Mouse (Mus musculus): Measurements from ENCODE around the gene Ugt2a2. TPM values are rescaled to one million over a fixed set of nuclear protein-coding genes. Genes with fewer than 3 reads are reported as not detected.
"Not testable (repeated sequence)": the region's sequence is repeated elsewhere in the genome, so short reads cannot be mapped to it uniquely, and the experiment has no call there.

The Ugt2a2 gene
- polyA plus RNA-seq (2015; fragmentation: Nextera tagmentation; extraction: Ambion mirVana) = not detected in 2 replicates

GRCm38 (mm10) chr5:87482160-87482559 is at the start of gene Ugt2a2:
Ugt2a2 (minus strand) TSS chr5:87482260.
- H3K27me3 ChIP-seq (replicated peaks; ENCODE audit: insufficient read depth, low read length) = no peaks in the 10 kb centered on the region
- no peaks in the 10 kb centered on the region for H3K9me3 ChIP-seq (ENCODE audit: low read length)
- ATAC-seq = no peak
- H3K4me2 ChIP-seq (replicated peaks; ENCODE audit: low read depth, low read length) = no peak within 1 kb of the TSS
- H3K27ac ChIP-seq (ENCODE audit: low read length) = no peak within 1 kb of the TSS
- TF ChIP-seq CTCF (IDR thresholded peaks at IDR 0.05) (no peak), EP300 (IDR thresholded peaks at IDR 0.05) (no peak)
- 70% methylated on average over 5 of the region's 5 CpGs for WGBS
- no peak within 1 kb of the TSS for H3K9ac ChIP-seq (replicated peaks; ENCODE audit: low read depth)
- no peak for DNase-seq (ENCODE audit: low spot score)
- no peak within 1 kb of the TSS for H3K4me3 ChIP-seq (ENCODE audit: low read depth, low read length)
- H3K36me3 ChIP-seq (ENCODE audit: insufficient read depth, low read length) = no peaks in the 10 kb centered on the region
- no peaks in the 10 kb centered on the region for H3K4me1 ChIP-seq (ENCODE audit: insufficient read depth, low read depth, low read length)

GRCm38 (mm10) chr5:87523561-87523960 is 41.5 kb upstream of the Ugt2a2 start:
- WGBS = 82% methylated on average over 2 of the region's 2 CpGs
- DNase-seq (ENCODE audit: low spot score); H3K27me3 ChIP-seq (replicated peaks; ENCODE audit: insufficient read depth, low read length); H3K27ac ChIP-seq (ENCODE audit: low read length); ATAC-seq; H3K9ac ChIP-seq (replicated peaks; ENCODE audit: low read depth); H3K4me3 ChIP-seq (ENCODE audit: low read depth, low read length); H3K4me2 ChIP-seq (replicated peaks; ENCODE audit: low read depth, low read length); H3K9me3 ChIP-seq (ENCODE audit: low read length); H3K4me1 ChIP-seq (ENCODE audit: insufficient read depth, low read depth, low read length); H3K36me3 ChIP-seq (ENCODE audit: insufficient read depth, low read length): not testable (repeated sequence)

DNA sequence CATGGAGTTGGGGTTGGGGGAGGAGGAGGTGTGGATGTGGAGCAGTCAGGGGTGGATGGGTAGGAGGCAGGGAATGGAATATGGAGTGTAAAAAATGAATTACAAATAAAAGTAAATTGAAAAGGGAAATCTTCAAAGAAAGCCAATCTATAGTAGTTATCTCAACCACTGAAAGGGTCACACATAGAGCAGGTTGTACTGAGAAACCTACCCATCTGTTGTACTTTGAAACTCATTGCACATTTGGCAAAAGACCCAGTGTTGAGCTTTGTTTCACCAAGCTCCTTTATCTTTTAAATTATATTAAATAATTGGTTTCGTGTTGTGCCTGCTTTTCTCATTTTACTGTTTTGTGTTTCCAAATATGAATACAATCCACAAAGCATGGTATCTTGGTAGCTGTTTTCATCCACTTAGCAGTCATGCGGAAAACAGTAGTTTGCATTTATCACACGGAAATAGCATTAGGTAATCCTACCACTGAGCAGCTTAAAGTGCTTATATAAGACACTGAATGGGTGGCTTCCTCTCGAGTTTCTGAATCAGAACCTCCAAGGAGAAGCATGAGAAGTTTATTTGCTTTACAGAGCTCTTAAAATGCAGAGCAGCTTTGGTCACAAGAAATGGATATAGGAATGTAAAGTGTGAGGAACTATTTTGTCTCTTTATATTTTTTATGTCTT is 23.9 kb upstream of the Ugt2a2 start:
- no peaks in the 10 kb centered on the region for H3K4me1 ChIP-seq (ENCODE audit: insufficient read depth, low read depth, low read length)
- no peak overlapping the region for H3K9ac ChIP-seq (replicated peaks; ENCODE audit: low read depth)
- no peak for ATAC-seq
- H3K4me2 ChIP-seq (replicated peaks; ENCODE audit: low read depth, low read length) = no peak overlapping the region
- no peaks in the 10 kb centered on the region for H3K27me3 ChIP-seq (replicated peaks; ENCODE audit: insufficient read depth, low read length)
- H3K36me3 ChIP-seq (ENCODE audit: insufficient read depth, low read length) = no peaks in the 10 kb centered on the region
- H3K9me3 ChIP-seq (ENCODE audit: low read length) = no peaks in the 10 kb centered on the region
- WGBS = 47% methylated on average over 4 of the region's 4 CpGs
- no peak for TF ChIP-seq CTCF (IDR thresholded peaks at IDR 0.05)
- no peak for TF ChIP-seq EP300 (IDR thresholded peaks at IDR 0.05)
- no peak for DNase-seq (ENCODE audit: low spot score)
- no peak overlapping the region for H3K27ac ChIP-seq (ENCODE audit: low read length)
- H3K4me3 ChIP-seq (ENCODE audit: low read depth, low read length) = no peak overlapping the region

GRCm38 (mm10) chr5:87502687-87503086 is 20.6 kb upstream of the Ugt2a2 start:
- Histone ChIP-seq H3K4me3 (ENCODE audit: low read depth, low read length) (no peak overlapping the region), H3K4me1 (ENCODE audit: insufficient read depth, low read depth, low read length) (no peaks in the 10 kb centered on the region), H3K4me2 (replicated peaks; ENCODE audit: low read depth, low read length) (no peak overlapping the region), H3K27ac (ENCODE audit: low read length) (no peak overlapping the region), H3K27me3 (replicated peaks; ENCODE audit: insufficient read depth, low read length) (no peaks in the 10 kb centered on the region), H3K36me3 (ENCODE audit: insufficient read depth, low read length) (no peaks in the 10 kb centered on the region), H3K9me3 (ENCODE audit: low read length) (no peaks in the 10 kb centered on the region), H3K9ac (replicated peaks; ENCODE audit: low read depth) (no peak overlapping the region)
- 62% methylated on average over 1 of the region's 1 CpGs for WGBS
- TF ChIP-seq CTCF (IDR thresholded peaks at IDR 0.05) = no peak
- DNase-seq (ENCODE audit: low spot score) (peak; percentile 19), ATAC-seq (peak; percentile 46)

DNA sequence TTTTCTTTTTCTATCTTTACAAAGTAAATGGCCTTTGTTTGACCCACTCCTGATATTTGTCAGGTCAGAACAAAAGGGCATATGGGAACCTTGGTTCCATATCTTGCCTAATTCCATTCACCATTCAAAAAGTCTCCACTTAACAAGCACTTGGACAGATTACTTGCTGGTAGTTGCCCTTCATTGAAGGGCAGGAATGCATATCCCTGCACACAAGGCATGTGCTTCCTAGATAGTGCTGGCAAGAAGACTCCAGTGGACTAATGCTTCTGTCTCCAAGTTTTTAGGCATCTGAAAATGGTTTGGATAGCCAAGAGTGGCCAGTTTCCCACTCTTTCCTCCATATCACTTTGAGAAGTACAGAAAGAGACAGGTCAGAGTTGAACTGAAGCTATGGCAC is 17.3 kb upstream of the Ugt2a2 start:
- TF ChIP-seq EP300 (IDR thresholded peaks at IDR 0.05) = no peak
- TF ChIP-seq CTCF (IDR thresholded peaks at IDR 0.05) = no peak
- no peak overlapping the region for H3K4me3 ChIP-seq (ENCODE audit: low read depth, low read length)
- no peaks in the 10 kb centered on the region for H3K27me3 ChIP-seq (replicated peaks; ENCODE audit: insufficient read depth, low read length)
- no peak overlapping the region for H3K27ac ChIP-seq (ENCODE audit: low read length)
- ATAC-seq = no peak
- no peaks in the 10 kb centered on the region for H3K4me1 ChIP-seq (ENCODE audit: insufficient read depth, low read depth, low read length)
- H3K9ac ChIP-seq (replicated peaks; ENCODE audit: low read depth) = no peak overlapping the region
- no peaks in the 10 kb centered on the region for H3K36me3 ChIP-seq (ENCODE audit: insufficient read depth, low read length)
- DNase-seq (ENCODE audit: low spot score) = no peak
- no peaks in the 10 kb centered on the region for H3K9me3 ChIP-seq (ENCODE audit: low read length)
- H3K4me2 ChIP-seq (replicated peaks; ENCODE audit: low read depth, low read length) = no peak overlapping the region

DNA sequence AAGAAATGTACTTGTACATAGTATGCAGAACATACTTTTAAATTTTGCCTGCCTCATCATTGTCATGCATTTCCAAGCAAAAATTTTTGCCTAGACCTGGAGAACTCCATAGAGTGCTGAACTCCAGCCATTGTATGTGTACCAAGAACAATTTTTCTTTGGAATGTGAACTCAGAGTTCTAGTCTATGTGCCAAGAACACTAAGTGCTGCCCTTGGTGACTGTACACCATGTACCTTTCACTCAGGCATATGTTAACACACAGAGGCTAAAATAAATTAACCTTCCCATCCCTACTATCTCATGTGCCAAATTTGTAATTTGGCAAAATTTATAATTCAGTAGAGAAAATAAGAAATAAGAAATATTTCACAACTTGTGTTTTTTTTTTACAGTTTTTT is 16.9 kb upstream of the Ugt2a2 start:
- no peak for DNase-seq (ENCODE audit: low spot score)
- no peaks in the 10 kb centered on the region for H3K36me3 ChIP-seq (ENCODE audit: insufficient read depth, low read length)

GRCm38 (mm10) chr5:87490771-87491170 is 8.7 kb upstream of the Ugt2a2 start, which contains the start of gene Ugt2a1:
Ugt2a1 (minus strand) TSS chr5:87490871.
- WGBS = 80% methylated on average over 1 of the region's 1 CpGs
- Histone ChIP-seq H3K9me3 (ENCODE audit: low read length) (no peaks in the 10 kb centered on the region), H3K9ac (replicated peaks; ENCODE audit: low read depth) (no peak within 1 kb of the TSS), H3K27me3 (replicated peaks; ENCODE audit: insufficient read depth, low read length) (no peaks in the 10 kb centered on the region), H3K4me1 (ENCODE audit: insufficient read depth, low read depth, low read length) (no peaks in the 10 kb centered on the region), H3K4me3 (ENCODE audit: low read depth, low read length) (no peak within 1 kb of the TSS), H3K27ac (ENCODE audit: low read length) (no peak within 1 kb of the TSS), H3K4me2 (replicated peaks; ENCODE audit: low read depth, low read length) (no peak within 1 kb of the TSS), H3K36me3 (ENCODE audit: insufficient read depth, low read length) (no peaks in the 10 kb centered on the region)
- no peak for DNase-seq (ENCODE audit: low spot score)
- no peak for ATAC-seq
- TF ChIP-seq EP300 (IDR thresholded peaks at IDR 0.05) = no peak
- TF ChIP-seq CTCF (IDR thresholded peaks at IDR 0.05) = no peak

More for the DNA sequence above, 16.9 kb upstream of the Ugt2a2 start:
- no peaks in the 10 kb centered on the region for H3K27me3 ChIP-seq (replicated peaks; ENCODE audit: insufficient read depth, low read length)
- H3K9ac ChIP-seq (replicated peaks; ENCODE audit: low read depth) = no peak overlapping the region
- no peak overlapping the region for H3K27ac ChIP-seq (ENCODE audit: low read length)
- TF ChIP-seq EP300 (IDR thresholded peaks at IDR 0.05) (no peak), CTCF (IDR thresholded peaks at IDR 0.05) (no peak)
- H3K9me3 ChIP-seq (ENCODE audit: low read length) = no peaks in the 10 kb centered on the region
- H3K4me3 ChIP-seq (ENCODE audit: low read depth, low read length) = no peak overlapping the region
- H3K4me1 ChIP-seq (ENCODE audit: insufficient read depth, low read depth, low read length) = no peaks in the 10 kb centered on the region
- ATAC-seq = no peak
- H3K4me2 ChIP-seq (replicated peaks; ENCODE audit: low read depth, low read length) = no peak overlapping the region

DNA sequence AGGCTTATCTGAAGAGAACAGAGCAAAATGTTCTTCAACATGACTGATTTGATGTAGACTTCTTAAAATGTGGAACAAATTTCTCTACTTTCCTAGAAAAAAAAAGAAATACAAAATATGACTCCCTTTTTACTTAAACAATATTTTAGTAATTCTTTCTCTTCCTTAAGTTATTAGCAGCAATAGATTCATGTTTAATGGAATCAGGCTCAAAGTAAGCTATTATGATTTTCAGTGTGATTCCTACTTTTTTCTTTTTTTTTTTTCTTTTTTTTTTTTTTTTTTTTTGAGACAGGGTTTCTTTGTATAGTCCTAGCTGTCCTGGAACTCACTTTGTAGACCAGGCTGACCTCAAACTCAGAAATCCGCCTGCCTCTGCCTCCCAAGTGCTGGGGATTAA is 4.6 kb upstream of the Ugt2a2 start, which contains the start of gene Gm43638:
Gene Gm43638, minus strand, starts transcription at position 101 of the 400 bp plus-strand sequence.
- DNase-seq (ENCODE audit: low spot score); H3K4me2 ChIP-seq (replicated peaks; ENCODE audit: low read depth, low read length); H3K27me3 ChIP-seq (replicated peaks; ENCODE audit: insufficient read depth, low read length); ATAC-seq; H3K27ac ChIP-seq (ENCODE audit: low read length); H3K4me1 ChIP-seq (ENCODE audit: insufficient read depth, low read depth, low read length); H3K9me3 ChIP-seq (ENCODE audit: low read length); H3K4me3 ChIP-seq (ENCODE audit: low read depth, low read length); H3K36me3 ChIP-seq (ENCODE audit: insufficient read depth, low read length); H3K9ac ChIP-seq (replicated peaks; ENCODE audit: low read depth): not testable (repeated sequence)
- WGBS = 88% methylated on average over 1 of the region's 1 CpGs

All from lung, postnatal 0 days (tissue).